Mouse (Mus musculus): ENCODE measurements around the gene Gm10642. TPM values are rescaled to one million over a fixed set of nuclear protein-coding genes. Genes with fewer than 3 reads are reported as not detected.

Gm10642 gene
- total RNA-seq, 1 experiment, result 0.13 TPM

DNA sequence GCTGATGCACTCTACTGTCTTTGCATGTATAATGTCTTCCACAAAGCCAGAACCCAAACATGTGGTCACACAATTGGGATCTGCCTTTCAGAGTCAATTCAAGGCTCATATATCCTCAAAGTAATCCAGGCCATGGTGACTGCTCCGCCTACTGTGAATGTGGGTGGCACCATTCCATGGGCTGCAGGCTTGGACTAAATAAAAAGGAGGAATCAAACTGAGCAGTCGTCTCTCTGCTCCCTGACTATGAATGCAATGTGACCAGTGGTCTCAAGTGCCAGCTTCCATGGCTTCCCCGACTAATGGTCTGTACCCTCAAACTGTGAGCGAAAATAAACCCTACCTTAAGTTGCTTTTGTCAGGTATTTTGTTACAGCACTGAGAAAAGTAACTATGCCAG, 1.6 kb upstream of the Gm10642 start:
- Histone ChIP-seq H3K9ac (ENCODE audit: insufficient read depth, low read depth, low read length, poor library complexity, severe bottlenecking) (no peak overlapping the region), H3K36me3 (ENCODE audit: control insufficient read depth, insufficient read depth, low read length, poor library complexity, severe bottlenecking) (no peaks in the 10 kb centered on the region), H3K4me1 (ENCODE audit: control insufficient read depth in 2 of 2, insufficient read depth in 2 of 2, low read length in 2 of 2, poor library complexity in 1 of 2) (0 out of 4 replicates have a peak, but pooled peaks cover 0 to 2% of the 10 kb centered on the region in 2 experiments), H3K9me3 (ENCODE audit: control insufficient read depth, insufficient read depth, low read depth, low read length) (no peaks in the 10 kb centered on the region), H3K27ac (ENCODE audit: insufficient read depth, low read depth, low read length, poor library complexity, severe bottlenecking) (no peak overlapping the region), H3K4me3 (ENCODE audit: insufficient read depth in 1 of 2, low read depth in 1 of 2, low read length in 2 of 2, poor library complexity in 1 of 2, severe bottlenecking in 1 of 2) (no peak overlapping the region)
- TF ChIP-seq ZNF384 (IDR thresholded peaks at IDR 0.05; ENCODE audit: low read depth, low read length) (no peak), MAFK (IDR thresholded peaks at IDR 0.05; ENCODE audit: insufficient read depth, low read depth, low read length) (no peak), CHD2 (IDR thresholded peaks at IDR 0.05; ENCODE audit: low read depth, low read length) (no peak), HCFC1 (IDR thresholded peaks at IDR 0.05; ENCODE audit: borderline replicate concordance, insufficient read depth, low read length) (no peak), ZC3H11A (IDR thresholded peaks at IDR 0.05; ENCODE audit: borderline replicate concordance, low read depth, low read length) (no peak)
- no peak for DNase-seq (ENCODE audit: low read depth, low spot score)
- in situ Hi-C loops (cut with MboI; ENCODE audit: low sequenced_read_pairs in 2 of 2, unreplicated experiment in 2 of 2), result loop anchor here in 1 of 2 experiments (25.0 kb wide), 1 partner anchor 433 kb away; no protein-coding TSS in a partner anchor

DNA sequence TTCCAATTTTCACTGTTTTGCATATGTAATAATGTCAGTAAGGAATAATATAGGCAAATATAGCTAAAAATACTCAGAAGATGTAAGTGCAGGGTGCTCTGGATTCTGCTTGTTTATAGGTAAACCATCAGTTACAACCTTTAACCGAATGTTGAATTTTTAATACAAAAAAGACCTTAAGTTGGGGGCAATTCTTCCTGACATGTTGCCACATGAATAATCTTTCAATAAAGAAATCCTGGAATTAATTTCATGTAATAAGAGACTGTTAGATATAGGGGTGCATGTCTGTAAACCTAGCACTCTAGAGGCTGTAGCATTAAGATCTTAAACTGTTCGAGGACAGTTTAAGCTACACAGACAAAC, 304 bp upstream of the Gm10642 start:
- no peak overlapping the region for H3K27ac ChIP-seq (ENCODE audit: insufficient read depth, low read depth, low read length, poor library complexity, severe bottlenecking)
- H3K4me1 ChIP-seq (ENCODE audit: control insufficient read depth in 2 of 2, insufficient read depth in 2 of 2, low read length in 2 of 2, poor library complexity in 1 of 2), result 0 out of 4 replicates have a peak, but pooled peaks cover 0 to 2% of the 10 kb centered on the region in 2 experiments
- in situ Hi-C loops (cut with MboI; ENCODE audit: low sequenced_read_pairs in 2 of 2, unreplicated experiment in 2 of 2), result loop anchor here in 1 of 2 experiments (25.0 kb wide), 1 partner anchor 432 kb away; no protein-coding TSS in a partner anchor
- H3K4me3 ChIP-seq (ENCODE audit: insufficient read depth in 1 of 2, low read depth in 1 of 2, low read length in 2 of 2, poor library complexity in 1 of 2, severe bottlenecking in 1 of 2), result peak overlapping the region in 1 of 2 experiments; percentile 85; a peak in 2 of 4 replicates
- H3K9me3 ChIP-seq (ENCODE audit: control insufficient read depth, insufficient read depth, low read depth, low read length), result no peaks in the 10 kb centered on the region
- DNase-seq (ENCODE audit: low read depth, low spot score), result no peak
- H3K9ac ChIP-seq (ENCODE audit: insufficient read depth, low read depth, low read length, poor library complexity, severe bottlenecking), result no peak overlapping the region
- H3K36me3 ChIP-seq (ENCODE audit: control insufficient read depth, insufficient read depth, low read length, poor library complexity, severe bottlenecking), result no peaks in the 10 kb centered on the region
- TF ChIP-seq HCFC1 (IDR thresholded peaks at IDR 0.05; ENCODE audit: borderline replicate concordance, insufficient read depth, low read length) (no peak), CHD2 (IDR thresholded peaks at IDR 0.05; ENCODE audit: low read depth, low read length) (no peak), ZNF384 (IDR thresholded peaks at IDR 0.05; ENCODE audit: low read depth, low read length) (no peak), ZC3H11A (IDR thresholded peaks at IDR 0.05; ENCODE audit: borderline replicate concordance, low read depth, low read length) (no peak), MAFK (IDR thresholded peaks at IDR 0.05; ENCODE audit: insufficient read depth, low read depth, low read length) (no peak)

- Histone ChIP-seq H3K36me3 (ENCODE audit: control insufficient read depth, insufficient read depth, low read length, poor library complexity, severe bottlenecking) (no peaks in the 10 kb centered on the region), H3K4me3 (ENCODE audit: insufficient read depth in 1 of 2, low read depth in 1 of 2, low read length in 2 of 2, poor library complexity in 1 of 2, severe bottlenecking in 1 of 2) (peak within 1 kb of the TSS; percentile 85 to 88), H3K4me1 (ENCODE audit: control insufficient read depth in 2 of 2, insufficient read depth in 2 of 2, low read length in 2 of 2, poor library complexity in 1 of 2) (0 out of 4 replicates have a peak, but pooled peaks cover 0 to 2% of the 10 kb centered on the region in 2 experiments), H3K9me3 (ENCODE audit: control insufficient read depth, insufficient read depth, low read depth, low read length) (no peaks in the 10 kb centered on the region), H3K9ac (ENCODE audit: insufficient read depth, low read depth, low read length, poor library complexity, severe bottlenecking) (peak within 1 kb of the TSS; percentile 65), H3K27ac (ENCODE audit: insufficient read depth, low read depth, low read length, poor library complexity, severe bottlenecking) (no peak within 1 kb of the TSS)
- peak; percentile 88 for DNase-seq (ENCODE audit: low read depth, low spot score)
- in situ Hi-C loops (cut with MboI; ENCODE audit: low sequenced_read_pairs in 2 of 2, unreplicated experiment in 2 of 2), result loop anchor here in 1 of 2 experiments (25.0 kb wide), 1 partner anchor 430 kb away; no protein-coding TSS in a partner anchor
- TF ChIP-seq ZNF384 (IDR thresholded peaks at IDR 0.05; ENCODE audit: low read depth, low read length) (peak; percentile 80), CHD2 (IDR thresholded peaks at IDR 0.05; ENCODE audit: low read depth, low read length) (no peak)
Observed at GRCm38 (mm10) chr9:70657013-70657967, 1.2 kb downstream of the Gm10642 start, which contains the start of gene Mindy2. Mindy2 (minus strand) TSS chr9:70657174.

DNA sequence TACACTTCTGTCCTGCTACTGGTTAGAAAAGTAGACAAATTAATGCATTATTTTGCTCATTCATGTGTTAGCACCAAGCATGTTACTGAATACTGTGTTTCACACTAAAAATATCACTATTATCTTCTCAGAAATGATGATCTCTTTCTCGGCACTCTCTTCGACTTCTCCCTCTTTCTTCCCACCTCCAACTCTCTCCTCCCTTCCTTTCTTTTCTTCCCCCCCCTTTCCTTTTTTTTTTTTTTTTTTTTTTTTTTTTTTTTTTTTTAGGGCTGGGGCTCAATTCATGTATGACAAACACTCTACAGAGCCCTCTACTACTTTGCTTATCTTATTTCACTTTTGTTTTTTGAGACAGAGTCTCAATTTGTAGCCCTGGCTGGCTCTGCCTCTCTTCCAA, 2.2 kb downstream of the Gm10642 start:
- Histone ChIP-seq H3K9ac (ENCODE audit: insufficient read depth, low read depth, low read length, poor library complexity, severe bottlenecking) (no peak overlapping the region), H3K9me3 (ENCODE audit: control insufficient read depth, insufficient read depth, low read depth, low read length) (no peaks in the 10 kb centered on the region), H3K4me3 (ENCODE audit: insufficient read depth in 1 of 2, low read depth in 1 of 2, low read length in 2 of 2, poor library complexity in 1 of 2, severe bottlenecking in 1 of 2) (no peak overlapping the region), H3K27ac (ENCODE audit: insufficient read depth, low read depth, low read length, poor library complexity, severe bottlenecking) (no peak overlapping the region), H3K36me3 (ENCODE audit: control insufficient read depth, insufficient read depth, low read length, poor library complexity, severe bottlenecking) (no peaks in the 10 kb centered on the region), H3K4me1 (ENCODE audit: control insufficient read depth in 2 of 2, insufficient read depth in 2 of 2, low read length in 2 of 2, poor library complexity in 1 of 2) (0 out of 4 replicates have a peak, but pooled peaks cover 0 to 2% of the 10 kb centered on the region in 2 experiments)
- TF ChIP-seq CHD2 (IDR thresholded peaks at IDR 0.05; ENCODE audit: low read depth, low read length), result no peak
- TF ChIP-seq ZNF384 (IDR thresholded peaks at IDR 0.05; ENCODE audit: low read depth, low read length), result no peak
- TF ChIP-seq ZC3H11A (IDR thresholded peaks at IDR 0.05; ENCODE audit: borderline replicate concordance, low read depth, low read length), result no peak
- no peak for TF ChIP-seq HCFC1 (IDR thresholded peaks at IDR 0.05; ENCODE audit: borderline replicate concordance, insufficient read depth, low read length)
- TF ChIP-seq MAFK (IDR thresholded peaks at IDR 0.05; ENCODE audit: insufficient read depth, low read depth, low read length), result no peak
- no peak for DNase-seq (ENCODE audit: low read depth, low spot score)
- in situ Hi-C loops (cut with MboI; ENCODE audit: low sequenced_read_pairs in 2 of 2, unreplicated experiment in 2 of 2), result loop anchor here in 1 of 2 experiments (25.0 kb wide), 1 partner anchor 429 kb away; no protein-coding TSS in a partner anchor
